Mouse (Mus musculus): ENCODE data around the gene Elp1. TPM values are rescaled to one million over a fixed set of nuclear protein-coding genes. Genes with fewer than 3 reads are reported as not detected.

Gene Elp1
- 26.4 and 32.3 TPM in 2 replicates for total RNA-seq (2021)
- long read RNA-seq, experiment 1, full-length matches to known transcripts: 12 of 23 reads
- long read RNA-seq, experiment 1, partial matches to known transcripts: 5 of 23 reads
- long read RNA-seq, experiment 1, other reads (novel, unspliced or antisense): 6 of 23 reads
- long read RNA-seq, experiment 2, full-length matches to known transcripts: 15 of 21 reads
- long read RNA-seq, experiment 2, partial matches to known transcripts: 4 of 21 reads
- long read RNA-seq, experiment 2, other reads (novel, unspliced or antisense): 2 of 21 reads

DNA sequence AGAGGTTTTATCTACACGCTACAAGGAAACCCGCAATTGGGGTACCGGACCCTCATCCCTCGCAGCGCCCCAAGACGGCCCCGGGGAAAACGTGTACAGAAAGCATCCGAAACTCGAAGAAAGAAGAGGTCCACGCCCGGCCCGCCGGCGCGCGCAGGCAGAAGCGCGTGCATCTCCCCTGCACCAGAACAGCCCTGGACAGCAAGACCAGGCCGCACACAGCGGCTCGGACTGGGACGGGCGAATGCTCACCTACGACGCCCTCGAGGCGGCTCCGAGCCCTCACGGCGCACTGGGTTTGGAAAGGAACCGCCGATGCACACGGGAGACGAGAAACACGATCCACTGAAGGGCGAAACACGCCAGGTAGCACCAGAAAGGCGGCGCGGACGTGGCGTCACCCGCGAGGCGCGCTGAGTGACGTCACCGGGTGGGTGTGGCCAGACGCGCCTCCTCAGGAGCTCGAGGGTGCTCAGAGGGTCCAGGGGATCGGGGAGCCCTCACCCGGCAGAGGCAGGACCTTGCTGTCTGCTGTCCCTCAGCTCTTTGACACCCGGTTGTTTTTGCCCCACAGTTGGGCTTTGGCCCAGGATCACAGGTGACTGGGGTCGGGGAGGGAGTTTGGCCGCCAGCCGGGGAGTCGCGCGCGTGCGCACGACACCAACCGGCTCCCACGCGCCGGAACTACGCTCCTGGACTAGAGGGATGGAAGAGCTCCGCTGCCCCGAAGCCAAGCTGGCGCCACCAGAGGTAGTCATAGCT, at the start of gene Elp1, which contains the start of gene Fam206a:
Gene Elp1 (minus strand): TSS at position 425 of the 762 bp plus-strand sequence.
Gene Fam206a (plus strand): TSS at position 439 of the 762 bp plus-strand sequence.
- peak; percentile 96 for DNase-seq

DNA sequence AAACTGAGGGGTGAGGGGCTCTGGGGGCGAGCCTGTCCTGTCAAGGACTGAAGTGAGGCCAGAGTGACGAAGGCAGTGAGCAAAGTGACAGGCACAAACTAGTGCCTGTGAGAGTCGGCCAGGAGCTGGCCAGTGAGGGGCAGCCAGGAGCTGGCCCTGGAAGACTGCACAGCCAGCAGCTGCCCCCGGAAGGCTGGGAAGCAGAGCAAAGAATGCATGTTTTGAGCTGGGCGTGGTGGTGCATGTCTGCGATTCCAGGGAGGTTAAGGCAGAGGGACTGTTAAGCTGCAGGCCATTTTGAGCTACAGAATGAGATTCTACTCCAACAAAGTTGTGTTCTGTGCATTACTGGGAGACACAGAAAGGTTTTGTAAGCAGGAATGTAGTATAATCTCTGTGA, 48.6 kb upstream of the Elp1 start:
- peak; percentile 17 for DNase-seq

DNA sequence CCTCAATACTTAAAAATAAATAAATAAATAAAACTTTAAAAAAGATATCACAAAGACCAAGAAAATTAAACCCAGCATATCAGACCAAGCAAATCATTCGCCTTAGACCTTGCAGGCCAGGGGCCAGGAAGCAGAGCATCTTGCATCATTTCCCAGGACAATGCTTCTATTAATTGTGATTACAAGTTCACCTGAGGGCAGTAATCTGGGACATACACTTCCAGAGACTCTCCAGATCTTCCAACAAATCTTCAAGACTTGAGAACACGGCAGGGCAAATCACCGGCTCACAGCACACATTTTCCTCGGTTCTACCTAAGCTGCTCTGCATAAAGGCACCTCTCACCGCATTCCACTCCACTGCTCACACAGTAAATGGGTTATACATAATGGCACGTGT, 45.9 kb upstream of the Elp1 start:
- DNase-seq: no peak

DNA sequence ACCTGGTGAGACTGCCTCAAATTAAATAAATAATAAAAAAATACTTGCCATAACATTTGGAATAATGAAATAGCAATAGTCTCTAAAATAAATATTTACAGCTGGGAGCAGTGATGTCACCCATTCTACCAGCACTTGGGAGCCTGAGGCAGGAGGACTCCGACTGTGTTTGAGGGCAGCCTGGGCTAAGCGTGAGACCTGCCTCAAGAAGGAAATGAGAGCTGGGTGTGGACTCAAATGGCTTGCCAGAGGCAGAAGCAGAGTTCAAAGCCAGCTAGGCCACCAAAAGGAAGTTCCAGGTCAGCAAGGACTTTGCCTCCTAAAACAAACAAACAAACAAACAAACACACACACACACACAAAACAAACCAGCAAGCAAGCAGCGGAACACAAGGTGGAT, 45.3 kb upstream of the Elp1 start:
- no peak for DNase-seq

DNA sequence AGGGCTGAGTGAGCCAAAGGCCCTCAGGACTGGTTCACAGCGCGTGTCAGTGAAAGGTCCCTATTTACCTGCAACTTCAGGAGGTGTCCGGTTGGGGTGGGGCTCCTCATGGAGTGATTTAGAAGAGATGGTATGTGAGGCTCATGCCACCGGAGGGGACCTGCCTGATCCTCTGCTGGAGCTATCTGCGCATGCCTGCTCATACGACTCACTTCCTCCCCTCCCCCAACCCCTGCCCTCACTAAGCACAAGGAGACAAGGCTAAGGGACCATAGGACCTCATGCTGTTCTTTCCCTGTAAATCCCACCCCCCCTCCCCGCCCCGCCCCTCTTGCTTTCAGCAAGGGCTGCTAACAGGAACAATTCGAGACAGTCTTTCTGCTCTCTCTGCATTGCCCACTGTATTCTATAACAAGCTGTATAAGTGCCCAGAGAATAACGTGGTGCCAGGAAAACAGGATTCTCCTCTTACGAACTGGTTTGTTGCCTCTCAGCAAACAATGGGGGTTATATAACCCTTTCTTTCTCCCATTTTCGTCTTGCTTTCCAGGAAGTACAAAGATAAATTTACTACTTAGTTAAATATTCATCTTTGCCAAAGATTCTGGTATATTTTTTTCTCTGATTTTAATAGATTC, 43.9 kb upstream of the Elp1 start:
- no peak for DNase-seq

DNA sequence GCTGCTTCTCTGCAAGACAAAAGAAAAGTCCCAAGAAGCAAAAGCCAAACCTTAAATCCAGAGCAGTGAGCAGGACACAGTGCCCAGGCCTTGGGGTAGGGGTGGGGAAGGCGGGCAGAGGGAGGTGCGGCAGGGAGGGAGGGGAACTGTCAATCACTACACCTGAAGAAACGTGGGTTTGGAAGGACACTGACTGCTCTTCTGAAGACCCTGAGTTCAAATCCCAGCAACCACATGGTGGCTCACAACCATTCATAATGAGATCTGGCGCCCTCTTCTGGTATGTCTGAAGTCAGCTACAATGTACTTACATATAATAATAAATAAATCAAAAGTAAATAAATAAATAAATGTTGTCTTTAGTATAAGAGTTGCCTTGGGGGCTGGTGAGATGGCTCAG, 42.8 kb upstream of the Elp1 start:
- DNase-seq: no peak

DNA sequence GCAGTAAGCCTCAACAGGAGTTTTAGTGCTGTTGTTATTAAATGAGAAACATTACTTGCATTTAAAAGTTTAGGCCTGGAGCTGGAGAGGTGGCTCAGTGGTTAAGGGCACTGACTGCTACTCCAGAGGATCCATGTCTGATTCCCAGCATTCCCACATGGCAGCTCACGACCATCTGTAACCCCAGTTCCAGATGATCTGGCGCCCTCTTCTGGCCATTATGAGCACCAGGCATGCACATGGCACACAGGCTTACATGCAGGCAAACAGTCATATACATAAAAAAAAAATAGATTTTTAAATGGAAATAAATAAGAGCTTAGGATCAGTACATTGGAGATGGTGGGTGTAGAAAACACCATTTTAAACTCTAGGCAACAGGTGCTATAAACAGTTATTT, 41.8 kb upstream of the Elp1 start:
- no peak for DNase-seq

DNA sequence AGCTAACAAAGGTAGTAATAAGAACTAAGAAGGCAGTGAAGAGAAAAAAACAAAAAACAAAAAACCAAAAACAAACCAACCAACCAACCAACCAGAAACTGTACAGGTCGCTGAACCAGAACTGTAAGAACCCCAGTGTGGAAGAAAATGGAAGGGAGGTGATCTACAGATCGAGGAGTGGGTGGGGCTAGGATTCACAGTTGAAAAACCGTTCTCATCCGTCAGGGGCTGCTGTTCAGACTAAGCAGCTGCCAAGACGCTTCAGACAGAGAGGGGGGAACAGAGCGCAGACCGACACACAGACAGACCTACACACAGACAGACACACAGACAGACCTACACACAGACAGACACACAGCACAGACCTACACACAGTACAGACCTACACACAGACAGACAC, 40.4 kb upstream of the Elp1 start:
- no peak for DNase-seq

DNA sequence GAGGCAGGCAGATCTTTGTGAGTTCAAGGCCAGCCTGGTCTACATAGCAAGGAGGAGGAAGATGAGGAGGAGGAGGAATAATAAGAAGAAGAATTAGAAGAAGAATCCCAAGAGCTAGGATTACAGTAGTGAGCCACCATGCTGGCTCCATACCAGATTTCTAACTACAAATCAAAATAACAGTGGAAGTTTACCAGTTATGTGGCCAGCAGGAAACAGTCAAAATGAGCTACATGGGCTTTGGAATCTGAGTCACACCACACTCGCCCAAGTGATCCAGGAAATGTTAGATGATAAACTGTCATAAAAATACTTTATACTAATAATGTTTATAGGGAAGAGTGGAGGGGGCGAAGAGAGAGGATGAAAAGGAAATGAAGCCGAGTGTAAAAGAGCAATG, 38.2 kb upstream of the Elp1 start:
- DNase-seq: no peak

DNA sequence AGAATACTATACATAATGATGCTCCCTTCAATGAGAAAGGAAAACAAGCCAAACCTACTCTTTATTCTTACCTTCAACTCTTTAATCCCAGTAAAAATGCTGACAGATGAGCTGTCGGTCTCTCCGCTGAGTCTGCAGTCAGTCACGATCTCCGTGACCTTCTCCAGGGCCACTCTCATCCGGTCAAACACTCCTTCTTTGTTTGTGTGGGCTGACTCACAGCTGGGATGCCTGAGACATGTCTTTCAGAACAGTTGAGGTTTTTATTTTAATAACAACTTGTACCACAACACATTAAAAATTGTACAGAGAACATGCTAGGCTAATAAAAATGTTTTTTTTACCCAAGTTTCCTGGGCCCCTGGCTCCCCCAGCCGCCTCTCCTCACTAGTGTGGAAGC, 35.5 kb upstream of the Elp1 start:
- DNase-seq: peak; percentile 59

DNA sequence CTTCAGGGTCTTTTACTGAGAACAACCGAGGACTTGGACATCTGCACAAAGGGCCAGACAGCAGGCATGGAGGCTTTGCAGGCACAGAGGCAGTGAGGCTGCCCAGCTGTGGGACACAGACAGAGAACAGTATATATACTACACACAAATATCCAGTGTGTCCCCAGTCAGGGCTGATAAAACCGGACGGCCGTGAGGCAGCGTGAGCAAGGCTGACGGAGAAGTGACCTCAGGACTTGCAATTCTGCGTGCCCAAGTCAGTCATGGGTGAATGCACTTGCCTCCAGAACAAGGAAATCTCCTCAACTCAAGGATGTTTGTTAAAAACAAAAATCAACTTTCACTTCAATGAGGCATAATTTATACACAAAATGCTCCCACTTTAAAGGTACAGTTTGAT, 29.9 kb upstream of the Elp1 start:
- peak; percentile 25 for DNase-seq

DNA sequence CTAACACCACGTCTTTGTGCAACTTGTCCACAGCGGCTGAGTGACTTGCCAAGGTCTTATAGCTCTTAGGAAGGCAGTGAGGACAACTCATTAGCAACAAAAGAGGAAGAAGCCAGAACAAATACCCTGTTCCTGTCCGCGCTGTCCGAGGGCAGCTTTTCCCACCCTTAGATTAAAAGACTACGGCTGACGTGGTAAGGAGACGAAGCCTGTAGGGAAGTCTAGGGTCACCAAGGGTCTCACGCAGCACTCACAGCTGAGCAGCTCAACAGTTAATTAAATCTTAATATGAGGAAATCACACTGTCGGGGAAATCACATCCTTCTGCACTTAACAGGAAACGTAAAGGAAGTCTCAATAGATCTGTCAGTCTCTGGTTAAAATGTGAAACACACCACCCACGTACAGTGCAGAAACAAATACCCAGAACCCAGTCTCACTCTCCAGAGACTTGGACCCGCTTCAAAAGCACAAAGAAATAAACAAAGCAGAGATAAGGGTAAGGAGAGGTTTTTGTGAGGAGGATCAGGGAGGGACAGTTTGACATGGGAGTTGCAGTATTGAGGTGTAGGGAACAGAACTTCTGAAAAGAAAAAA, 29.0 kb upstream of the Elp1 start:
- DNase-seq: peak; percentile 17

DNA sequence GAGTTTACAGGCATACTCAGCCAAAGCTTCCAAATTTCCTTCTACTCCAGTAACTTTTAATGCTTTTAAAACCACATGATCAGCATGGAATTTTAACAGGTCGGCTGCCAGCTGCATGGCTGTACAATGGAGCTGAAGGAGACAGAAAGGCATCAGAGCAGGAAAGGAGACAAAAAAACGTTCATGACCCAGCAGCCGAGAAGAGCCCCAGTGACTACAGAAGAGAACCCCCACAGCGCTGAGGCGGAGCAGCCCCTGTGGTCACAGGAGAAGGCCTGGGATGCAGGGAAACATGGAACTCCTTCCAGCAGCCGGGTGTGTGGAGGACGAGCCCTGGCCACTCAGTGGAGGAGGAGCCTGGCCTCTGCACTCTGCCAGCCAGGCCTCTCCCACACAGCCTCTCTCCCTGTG, 27.4 kb upstream of the Elp1 start:
- DNase-seq: peak; percentile 15

DNA sequence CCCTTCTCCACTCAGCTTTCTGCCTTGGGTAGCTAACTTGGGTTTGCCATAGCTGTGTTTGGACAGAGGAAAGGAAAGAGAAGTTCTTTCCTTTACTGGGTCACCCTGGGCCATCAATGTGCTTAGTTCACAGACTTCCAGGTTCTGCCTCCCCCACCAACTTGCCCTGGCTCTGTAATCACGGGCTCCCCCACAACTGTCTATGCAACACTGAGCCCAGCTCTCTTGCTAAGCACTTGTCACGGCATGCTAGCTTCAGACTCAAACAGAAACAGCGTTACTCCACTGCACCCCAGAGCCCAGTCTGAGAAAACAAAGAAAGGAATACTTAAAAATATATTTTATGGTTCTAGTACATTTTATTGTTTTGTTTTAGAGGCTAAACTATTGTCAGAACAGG, 26.8 kb upstream of the Elp1 start:
- DNase-seq: no peak

DNA sequence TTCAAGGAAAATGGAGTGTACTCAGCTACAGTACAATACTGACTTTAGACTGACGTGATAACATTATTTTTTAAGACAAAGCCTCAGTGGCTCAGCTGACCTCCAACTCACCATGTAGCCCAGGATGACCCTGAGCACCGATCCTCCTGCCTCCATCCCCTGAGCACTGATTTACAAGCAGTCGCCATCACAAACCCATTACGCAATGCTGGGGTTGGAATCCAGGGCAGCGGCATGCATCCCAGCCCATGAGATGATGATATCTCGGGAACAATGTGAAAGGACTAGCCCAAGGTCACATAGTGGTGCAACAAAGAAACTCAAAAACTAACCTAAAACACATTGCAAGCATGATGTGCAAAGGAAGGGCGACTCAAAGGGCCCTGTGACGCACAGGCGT, 22.1 kb upstream of the Elp1 start:
- DNase-seq: peak; percentile 57

DNA sequence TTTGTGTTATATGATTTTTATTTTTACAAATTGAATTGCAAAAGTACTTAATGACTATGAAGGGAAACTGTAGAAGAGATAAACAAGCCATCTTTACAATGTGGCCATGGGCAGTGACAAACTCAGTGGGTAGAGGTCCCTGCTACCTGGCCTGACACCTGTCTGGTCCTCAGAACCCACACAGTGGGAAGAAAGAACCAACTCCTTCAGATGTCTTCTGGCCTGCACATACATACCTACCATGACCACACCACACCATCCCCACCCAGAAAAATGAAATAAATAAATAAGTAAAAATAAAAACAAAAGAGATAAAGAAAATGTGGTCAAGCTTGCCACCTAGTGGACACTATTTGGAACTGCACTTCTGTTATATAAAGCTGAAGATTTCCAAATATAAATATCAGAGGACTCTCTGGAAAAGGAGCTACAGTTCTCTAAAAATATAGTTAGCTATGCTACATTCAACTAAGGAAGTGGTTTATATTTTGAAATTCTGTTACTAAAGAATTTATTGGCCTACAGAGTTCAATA, 18.0 kb upstream of the Elp1 start:
- no peak for DNase-seq

DNA sequence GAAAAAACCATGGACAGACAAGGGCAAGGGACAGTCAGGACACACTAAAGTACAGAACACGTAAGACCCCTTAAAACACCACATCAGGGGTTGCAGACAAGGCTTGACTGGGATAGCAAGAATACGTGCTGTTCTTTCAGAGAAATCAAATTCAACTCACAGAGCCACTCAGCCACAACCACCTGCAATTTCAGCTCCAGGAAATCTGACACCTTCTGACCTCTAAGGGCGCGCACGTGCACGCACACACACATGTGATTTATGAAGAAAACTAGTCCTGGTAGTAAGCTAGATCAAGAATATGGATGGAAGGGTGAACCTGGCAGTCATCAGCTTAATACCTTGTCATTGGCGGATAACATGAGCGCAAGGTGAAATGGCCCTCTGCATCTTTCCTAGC, 13.0 kb upstream of the Elp1 start:
- no peak for DNase-seq

DNA sequence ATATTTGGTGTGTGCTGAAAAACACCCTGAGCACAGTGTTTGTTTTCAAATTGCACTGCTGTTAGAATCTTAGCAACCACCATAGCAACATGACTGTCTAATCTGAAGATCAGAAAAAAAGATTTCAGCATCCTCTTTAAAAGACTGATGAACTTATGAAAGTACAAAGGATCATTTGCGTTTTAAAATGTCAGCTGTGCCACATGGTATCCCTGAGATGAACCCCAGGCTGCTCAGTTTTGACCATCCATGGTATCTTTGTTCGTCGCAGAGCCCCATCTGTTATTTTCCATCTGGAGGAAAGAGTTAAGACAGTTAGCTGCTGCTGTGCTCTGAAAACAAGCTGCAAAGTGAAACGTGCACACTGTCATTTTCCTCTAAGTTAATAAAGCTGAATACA, 10.0 kb upstream of the Elp1 start:
- DNase-seq: no peak

DNA sequence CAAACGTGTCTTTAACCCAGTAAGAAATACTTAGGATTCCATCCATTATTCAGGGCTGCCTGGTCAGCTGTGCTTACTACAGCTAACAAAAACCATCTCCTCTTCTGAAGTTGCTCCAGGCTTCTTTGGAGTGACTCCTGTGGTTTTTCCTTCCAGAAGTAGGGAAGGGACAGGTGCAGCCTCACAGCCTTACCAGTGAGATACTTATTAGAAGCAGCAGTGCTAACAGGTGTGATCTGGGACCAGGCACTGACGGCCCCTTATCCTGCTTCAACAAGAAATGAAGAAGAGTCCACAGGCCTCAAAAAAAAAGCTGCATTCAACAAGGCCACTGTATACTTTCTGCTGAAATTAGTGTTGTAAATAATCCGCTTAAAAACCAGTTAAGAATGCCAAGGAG, 9.5 kb upstream of the Elp1 start:
- DNase-seq: no peak

DNA sequence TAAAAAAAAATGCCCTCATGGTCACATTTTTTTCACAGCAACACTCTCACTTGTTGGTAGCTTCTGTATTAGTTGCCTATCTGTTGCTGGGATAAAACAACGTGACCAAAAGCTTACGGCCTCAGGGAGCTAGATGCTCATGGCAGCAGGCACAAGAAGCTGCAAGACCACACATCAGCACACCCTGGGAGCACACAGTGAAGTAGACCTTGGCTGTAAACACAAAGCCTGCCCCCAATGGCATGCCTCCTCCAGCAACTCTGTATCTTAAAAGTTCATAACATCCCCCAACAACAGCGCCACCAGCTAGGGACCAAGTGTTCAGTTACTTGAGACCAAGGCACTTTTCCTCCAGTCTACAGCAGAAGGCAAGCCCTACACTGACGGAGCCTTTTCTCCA, 6.9 kb upstream of the Elp1 start:
- no peak for DNase-seq

DNA sequence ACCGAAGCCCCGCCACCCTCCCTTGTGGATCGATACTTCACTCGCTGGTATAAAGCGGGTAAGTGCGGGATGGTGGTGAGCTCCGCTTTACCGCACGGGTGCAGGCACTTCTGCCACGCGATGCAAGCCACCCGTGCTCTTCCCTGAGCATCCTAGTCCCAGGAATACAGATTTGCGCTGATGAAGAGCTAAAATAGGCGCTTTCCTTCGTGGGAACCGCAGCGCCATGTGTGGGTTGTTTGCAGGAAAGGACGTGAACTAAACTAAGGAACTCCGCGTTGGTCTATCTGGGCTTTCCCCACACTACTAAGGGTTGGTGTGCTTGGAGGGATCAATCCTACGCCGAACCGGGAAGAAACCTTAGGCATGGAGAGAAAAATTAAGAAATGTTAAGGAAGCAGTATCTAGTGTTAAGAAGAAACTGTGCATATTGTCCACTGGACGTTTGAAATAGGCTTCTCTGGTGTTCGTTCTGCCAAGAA, 579 bp upstream of the Elp1 start:
- no peak for DNase-seq

DNA sequence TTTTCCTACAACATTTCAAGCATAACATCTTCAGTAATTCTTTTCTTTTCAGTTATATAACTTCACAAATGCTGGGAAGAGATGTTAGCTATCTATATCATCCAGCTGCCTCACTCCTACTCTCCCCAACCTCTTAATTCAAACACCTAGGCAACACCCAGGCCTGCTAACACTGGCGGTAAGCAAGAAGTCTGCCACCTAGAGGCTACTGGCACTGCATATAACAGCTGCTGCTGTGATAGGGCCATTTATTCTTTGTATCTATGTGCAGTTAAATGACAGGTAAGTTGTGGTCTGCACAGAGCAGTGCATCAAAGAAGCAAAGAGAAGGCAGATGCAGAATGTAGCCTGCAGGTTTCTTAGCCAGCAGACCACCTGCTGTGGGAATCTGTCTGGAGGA, 10.8 kb downstream of the Elp1 start:
- DNase-seq: no peak

DNA sequence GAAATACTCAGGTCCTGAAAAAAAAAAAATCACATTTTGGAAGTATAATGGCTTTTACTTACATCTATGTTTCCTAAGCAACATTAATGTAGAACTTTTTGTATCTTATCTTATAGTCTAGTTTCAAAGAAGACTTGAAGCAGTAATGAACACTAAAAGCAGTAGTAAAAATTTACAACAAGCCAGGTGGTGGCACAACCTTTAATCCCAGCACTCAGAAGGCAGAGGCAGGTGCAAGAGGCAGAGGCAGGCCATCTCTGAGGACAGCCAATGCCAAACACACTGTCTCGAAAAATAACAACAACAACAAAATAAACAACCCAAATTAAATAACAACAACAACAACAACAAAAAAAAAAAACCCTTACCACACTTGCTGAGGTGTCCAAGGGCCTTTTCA, 31.1 kb downstream of the Elp1 start:
- no peak for DNase-seq

All from adrenal gland, postnatal 14 days (tissue).